Mouse (Mus musculus) heart, adult 8-10 months (tissue): Measurements from ENCODE around the gene Zfp94. TPM values are rescaled to one million over a fixed set of nuclear protein-coding genes. Genes with fewer than 3 reads are reported as not detected.

ENCODE experiments used
- DNase-seq: peaks from one replicate; pipeline ENCODE4 v3.0.0; 2022; ENCODE audit warnings: low spot score
- microRNA-seq: library from miRNA; unstranded; fragments of <30 nt; microRNA quantifications from one replicate; pipeline ENCODE4 v1.2.0, GENCODE M21; 2022
- total RNA-seq, 4 experiments: library from RNA; stranded (reverse); gene quantifications; 2 replicates each; pipeline ENCODE4 v1.2.4; 2022

Zfp94 gene
- total RNA-seq, 4 experiments from 2014 or later: 1.1 to 2.8 (median 2.1) TPM

GRCm38 (mm10) chr7:24274456-24274855 is 42.0 kb downstream of the Zfp94 start:
- DNase-seq: no peak

GRCm38 (mm10) chr7:24271191-24271590 is 45.3 kb downstream of the Zfp94 start:
- no peak for DNase-seq

DNA sequence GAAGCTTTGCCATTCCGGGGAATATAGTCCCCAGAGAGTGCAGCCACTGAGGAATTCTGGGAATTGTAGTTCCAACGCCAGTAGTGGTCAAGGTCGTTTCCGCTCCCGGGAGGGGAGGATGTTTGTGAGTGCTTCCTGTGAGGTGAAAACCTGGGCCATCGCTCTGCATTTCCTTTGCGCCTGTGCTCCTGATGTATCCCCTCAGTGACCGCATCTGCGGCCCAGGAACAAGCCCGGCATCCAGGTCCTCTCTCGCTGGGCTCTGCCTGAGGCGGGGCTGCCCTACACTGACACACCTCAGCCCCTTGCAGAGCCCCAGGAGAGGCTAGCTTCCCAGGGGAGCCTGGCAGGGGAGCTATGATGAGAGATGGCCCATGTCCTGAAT is 46.2 kb downstream of the Zfp94 start, which contains the start of gene Zfp93:
Gene Zfp93, plus strand, starts transcription at position 133 of the 385 bp plus-strand sequence.
- peak; percentile 88 for DNase-seq

GRCm38 (mm10) chr7:24269667-24270287 is 46.7 kb downstream of the Zfp94 start:
- no peak for DNase-seq

GRCm38 (mm10) chr7:24269256-24269655 is 47.2 kb downstream of the Zfp94 start:
- no peak for DNase-seq

DNA sequence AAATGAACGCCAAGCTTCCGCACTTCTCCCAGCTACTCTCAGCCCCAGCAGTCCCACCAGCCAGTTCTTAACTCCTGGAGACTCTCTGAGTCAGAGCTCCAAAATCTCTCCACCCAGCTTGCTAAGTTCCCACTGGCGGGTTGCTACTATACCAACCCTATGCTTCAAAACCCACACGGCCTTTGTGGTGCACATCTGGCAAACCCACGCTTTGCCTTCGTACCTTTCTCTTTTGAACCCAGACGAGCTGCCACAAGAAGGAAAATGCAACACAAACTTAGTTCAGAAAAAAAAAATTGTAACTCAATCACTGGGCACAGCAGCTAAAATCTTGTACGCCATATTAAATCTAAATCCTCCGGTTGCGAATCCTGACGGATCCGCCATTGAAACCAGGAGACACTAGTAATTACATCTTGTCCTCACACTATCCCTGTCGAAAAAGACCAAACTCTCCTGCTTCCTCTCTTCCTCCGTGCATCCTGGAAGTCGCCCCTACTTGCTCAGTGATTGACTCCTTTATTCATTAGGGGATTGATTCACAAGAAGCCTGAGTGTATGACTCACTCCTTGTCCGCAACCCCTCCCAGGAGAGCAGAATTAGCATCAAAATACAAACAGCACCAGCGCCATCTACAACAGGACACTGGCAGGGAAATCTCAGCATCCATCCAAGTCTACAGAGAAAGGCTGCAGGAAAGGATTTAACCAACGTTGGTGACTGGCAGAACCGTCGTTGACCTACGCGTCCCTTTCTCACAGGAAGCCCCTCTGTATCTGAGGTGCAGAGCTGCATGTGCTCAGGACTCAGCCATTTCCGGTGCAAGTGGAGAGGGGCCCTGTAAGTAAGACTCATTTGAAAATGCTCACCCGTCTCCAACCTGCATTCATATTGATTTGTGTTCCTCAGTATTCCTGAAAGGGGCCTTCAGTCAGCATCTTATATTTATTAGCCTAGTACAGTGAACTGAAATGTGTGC is 48.0 kb downstream of the Zfp94 start:
- DNase-seq: no peak

- DNase-seq: no peak
Measured at GRCm38 (mm10) chr7:24260000-24260312, 56.5 kb downstream of the Zfp94 start.

DNA sequence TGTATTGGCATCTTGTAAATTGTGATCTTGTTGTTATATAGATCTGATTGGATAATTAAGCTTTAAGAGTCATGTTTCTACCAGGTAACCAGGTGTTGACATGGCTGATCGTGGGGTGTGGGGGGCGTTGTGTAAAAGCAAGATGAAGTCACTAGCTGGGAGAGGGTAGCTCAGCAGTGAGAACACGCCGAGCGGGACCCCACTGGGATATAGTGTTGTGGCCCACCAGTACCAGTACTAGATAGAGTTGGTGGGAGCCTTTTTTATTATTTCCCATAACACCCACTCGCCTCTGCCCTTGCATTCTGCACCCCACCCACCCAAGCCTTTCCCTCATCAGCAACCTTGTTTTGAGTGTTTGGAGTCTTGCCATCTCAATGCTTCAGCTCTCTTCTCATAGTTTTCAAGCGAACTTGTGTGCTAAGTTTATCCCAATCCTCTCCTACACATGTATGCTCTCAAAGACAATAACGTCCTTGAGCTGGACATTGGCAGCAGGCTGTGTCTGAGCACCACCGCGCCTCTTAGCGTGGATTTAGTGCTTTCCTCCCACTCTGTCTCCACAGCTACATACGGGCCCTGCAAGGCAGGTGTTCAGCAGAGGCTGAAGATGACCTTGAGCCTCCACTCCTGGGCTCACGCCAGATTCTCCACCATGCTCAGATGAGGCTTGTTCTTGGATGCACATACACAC is 57.0 kb downstream of the Zfp94 start:
- DNase-seq: no peak

DNA sequence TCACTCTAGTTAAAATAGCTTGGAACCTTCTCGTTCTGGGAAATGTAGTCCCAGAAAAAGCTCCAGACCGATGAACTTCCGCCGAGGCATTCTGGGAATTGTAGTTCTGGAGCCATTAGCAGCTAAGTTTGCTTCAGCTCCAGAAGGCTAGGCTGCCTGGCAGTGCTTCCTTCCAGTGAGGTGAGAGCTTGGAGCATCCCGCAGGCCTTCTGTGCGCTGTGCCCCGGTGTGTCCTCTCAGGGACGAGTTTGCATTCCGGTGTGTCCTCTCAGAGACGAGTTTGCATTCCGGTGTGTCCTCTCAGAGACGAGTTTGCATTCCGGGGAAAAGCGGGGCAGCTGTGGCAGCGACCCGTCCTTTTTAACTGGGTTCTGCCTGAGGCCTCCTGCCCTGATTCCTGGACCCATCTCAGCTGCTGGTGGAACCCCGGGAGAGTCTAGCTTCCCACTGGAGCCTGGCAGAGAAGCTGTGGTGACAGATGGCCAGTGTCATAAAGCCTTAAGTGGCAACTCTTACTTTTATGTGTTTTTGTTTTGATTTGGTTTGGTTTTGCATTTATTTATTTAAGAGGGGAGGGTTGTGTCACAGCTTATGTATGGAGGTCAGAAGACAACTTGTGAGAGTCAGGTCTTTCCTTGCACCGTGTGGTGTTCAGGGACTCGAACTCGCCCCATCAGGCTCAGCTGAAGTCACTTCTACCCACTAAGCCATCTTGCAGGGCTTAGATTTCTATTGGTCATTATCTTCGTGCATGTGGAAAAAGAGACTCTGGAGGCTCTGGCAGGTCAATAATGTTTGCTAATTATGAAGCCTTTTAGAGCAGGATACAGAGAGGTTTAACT is 61.6 kb downstream of the Zfp94 start, which contains the start of gene Zfp108:
Gene Zfp108, plus strand, starts transcription at position 162 of the 842 bp plus-strand sequence.
- peak; percentile 94 for DNase-seq

DNA sequence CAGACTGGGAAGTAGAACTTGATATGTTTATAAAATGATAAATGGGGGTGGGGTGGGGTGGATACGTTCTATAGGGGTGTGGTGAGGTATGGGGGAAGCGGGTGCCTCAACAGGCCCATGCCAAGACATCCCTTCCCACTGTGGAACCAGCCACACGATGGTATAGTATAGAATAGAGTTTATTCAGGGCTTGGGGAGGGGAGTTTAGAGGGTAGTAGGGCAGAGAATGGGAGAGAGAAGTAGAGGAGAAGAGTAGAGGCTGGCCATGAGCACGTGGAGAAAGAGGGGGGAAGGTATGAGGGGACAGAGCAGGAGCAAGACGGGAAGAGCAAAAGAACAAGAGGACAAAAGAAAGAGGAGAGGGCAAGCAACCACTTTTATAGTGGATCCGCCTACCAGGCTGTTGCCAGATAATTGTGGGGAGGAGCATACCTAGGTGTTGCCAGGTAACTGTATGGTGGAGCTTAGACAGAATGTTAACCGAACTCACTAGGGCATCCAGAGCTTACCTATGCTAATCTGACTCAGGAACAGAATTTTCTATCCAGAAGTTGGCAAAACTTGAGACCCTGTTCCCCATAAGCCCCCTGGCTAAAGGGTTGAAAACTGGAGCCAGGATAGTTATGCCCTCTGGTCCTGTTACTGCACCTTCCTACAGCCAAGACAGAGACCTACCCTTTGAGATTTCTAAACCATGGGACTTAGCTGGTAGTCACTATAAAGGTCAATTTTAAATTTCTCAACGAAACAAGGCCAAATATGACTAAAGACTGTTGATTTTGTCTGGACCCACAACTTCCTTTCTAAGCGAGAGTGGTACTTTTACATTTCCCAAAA is 62.5 kb downstream of the Zfp94 start:
- no peak for DNase-seq

Small RNA genes lying within 50 kb of the gene (microRNA-seq; reads per million reads assigned to microRNA genes)
- not detected for gene Gm27592

Other genes starting within 250 kb of the Zfp94 start
- 10 to 100 TPM; 12.7 to 16.9 (median 16.1) TPM for gene Zfp180, start 234.7 kb downstream of the Zfp94 start, total RNA-seq
- 1 to 10 TPM; 2.8 to 3.9 (median 3.2) TPM for gene Zfp112, start 204.4 kb downstream of the Zfp94 start, total RNA-seq
- 1 to 10 TPM; 4.0 to 5.5 (median 4.5) TPM for gene Zfp235, start 182.5 kb downstream of the Zfp94 start, total RNA-seq
- gene Zfp114, start 141.6 kb downstream of the Zfp94 start, total RNA-seq: under 1 TPM in 2 of 4 experiments, not detected in 2; 0.11 to 0.13 TPM
- gene Zfp111, start 105.2 kb downstream of the Zfp94 start, total RNA-seq: 1 to 10 TPM; 1.8 to 4.3 (median 3.4) TPM
- 1 to 10 TPM; 1.7 to 2.0 (median 1.9) TPM for gene Zfp109, start 79.1 kb downstream of the Zfp94 start, total RNA-seq
- gene Zfp108, start 61.9 kb downstream of the Zfp94 start, total RNA-seq: 1 to 10 TPM; 1.4 to 1.8 (median 1.5) TPM
- 1 to 10 TPM; 3.5 to 7.4 (median 4.0) TPM for gene Zfp93, start 46.2 kb downstream of the Zfp94 start, total RNA-seq
- gene Zfp61, start 15.4 kb downstream of the Zfp94 start, total RNA-seq: 1 to 10 TPM; 3.0 to 5.1 (median 3.7) TPM
- under 1 TPM in 1 of 4 experiments, not detected in 3; 0.50 TPM for gene Tescl, start 17.3 kb upstream of the Zfp94 start, total RNA-seq
- not detected for gene Lypd5, start 32.5 kb upstream of the Zfp94 start, total RNA-seq
- gene Kcnn4, start 53.6 kb upstream of the Zfp94 start, total RNA-seq: 1 to 10 TPM in 1 of 4 experiments, under 1 TPM in 3; 0.44 to 1.3 (median 0.69) TPM
- gene Smg9, start 83.0 kb upstream of the Zfp94 start, total RNA-seq: 1 to 10 TPM; 5.9 to 8.3 (median 8.0) TPM
- gene Irgc1, start 135.6 kb upstream of the Zfp94 start, total RNA-seq: under 1 TPM in 1 of 4 experiments, not detected in 3; 0.32 TPM
- 1 to 10 TPM; 1.7 to 9.2 (median 2.6) TPM for gene Plaur, start 145.8 kb upstream of the Zfp94 start, total RNA-seq
- gene Cadm4, start 165.4 kb upstream of the Zfp94 start, total RNA-seq: 10 to 100 TPM; 16.6 to 22.0 (median 18.7) TPM
- 10 to 100 TPM; 15.1 to 17.1 (median 15.6) TPM for gene Zfp428, start 190.3 kb upstream of the Zfp94 start, total RNA-seq
- gene AC161166.1, start 195.8 kb upstream of the Zfp94 start, total RNA-seq: not detected
- gene Irgq, start 214.0 kb upstream of the Zfp94 start, total RNA-seq: 10 to 100 TPM; 16.2 to 20.0 (median 18.2) TPM
- gene Pinlyp, start 229.5 kb upstream of the Zfp94 start, total RNA-seq: not detected
- gene Xrcc1, start 229.6 kb upstream of the Zfp94 start, total RNA-seq: 10 to 100 TPM; 19.7 to 30.8 (median 27.1) TPM